Mouse (Mus musculus): ENCODE data around the gene Luc7l. TPM values are rescaled to one million over a fixed set of nuclear protein-coding genes. Genes with fewer than 3 reads are reported as not detected.

Gene Luc7l
- polyA plus RNA-seq, 1 experiment from 2014 or later: 121 TPM

Other genes with a start within 250 kb of the Luc7l start
- 27.6 and 35.0 TPM in 2 replicates for gene Rab11fip3, start 183.3 kb upstream of the Luc7l start, polyA plus RNA-seq (2015; fragmentation: Nextera tagmentation; extraction: Ambion mirVana)
- 27.0 and 28.2 TPM in 2 replicates for gene Decr2, start 162.6 kb upstream of the Luc7l start, polyA plus RNA-seq (2015; fragmentation: Nextera tagmentation; extraction: Ambion mirVana)
- gene Nme4, start 157.3 kb upstream of the Luc7l start, polyA plus RNA-seq (2015; fragmentation: Nextera tagmentation; extraction: Ambion mirVana): 31.8 and 36.8 TPM in 2 replicates
- gene Tmem8, start 139.6 kb upstream of the Luc7l start, polyA plus RNA-seq (2015; fragmentation: Nextera tagmentation; extraction: Ambion mirVana): 2.4 and 2.6 TPM in 2 replicates
- gene Mrpl28, start 129.4 kb upstream of the Luc7l start, polyA plus RNA-seq (2015; fragmentation: Nextera tagmentation; extraction: Ambion mirVana): 182 and 191 TPM in 2 replicates
- gene Axin1, start 114.2 kb upstream of the Luc7l start, polyA plus RNA-seq (2015; fragmentation: Nextera tagmentation; extraction: Ambion mirVana): 17.3 and 21.6 TPM in 2 replicates
- not detected in 2 replicates for gene Pdia2, start 53.8 kb upstream of the Luc7l start, polyA plus RNA-seq (2015; fragmentation: Nextera tagmentation; extraction: Ambion mirVana)
- gene Rgs11, start 49.9 kb upstream of the Luc7l start, polyA plus RNA-seq (2015; fragmentation: Nextera tagmentation; extraction: Ambion mirVana): 2.0 and 3.0 TPM in 2 replicates
- gene Arhgdig, start 45.1 kb upstream of the Luc7l start, polyA plus RNA-seq (2015; fragmentation: Nextera tagmentation; extraction: Ambion mirVana): 28.1 and 28.3 TPM in 2 replicates
- gene Fam234a, start 8.7 kb upstream of the Luc7l start, polyA plus RNA-seq (2015; fragmentation: Nextera tagmentation; extraction: Ambion mirVana): 25.3 and 31.0 TPM in 2 replicates
- gene Neurl1b, start 161.9 kb downstream of the Luc7l start, polyA plus RNA-seq (2015; fragmentation: Nextera tagmentation; extraction: Ambion mirVana): 0.75 and 0.82 TPM in 2 replicates